Mouse (Mus musculus) kidney, postnatal 0 days (tissue): ENCODE measurements at regions not wholly inside any gene's neighbourhood (a gene's known extent, or its start where the extent isn't known, plus 50 kb on each side); places are given as distances from the start of the nearest gene placed in this dataset.
A peak's percentile ranks its signal among the peaks of the same experiment; 100 is the strongest.

Experiments
- ATAC-seq: fragments of 200-750 bp; cut with Nextera tagmentation; replicated peaks from 2 replicates; pipeline ENCODE4 v1.8.0; 2017; ENCODE audit warnings: low read depth, moderate number of reproducible peaks, moderate TSS enrichment, moderate library complexity; ENCODE audit not compliant: low FRiP score
- DNase-seq: peaks from one replicate; pipeline ENCODE4 v3.0.0-alpha.2; 2016; ENCODE audit warnings: low spot score
- H3K27ac ChIP-seq: fragments of 300-500 bp; sonication (generic); 2 replicates; pipeline ENCODE4 v1.5.1; 2014; ENCODE audit warnings: mild to moderate bottlenecking
- H3K27me3 ChIP-seq: fragments of 300-500 bp; sonication (generic); 2 replicates; pipeline ENCODE4 v1.6.1; 2014; ENCODE audit warnings: low read length, mixed read lengths; ENCODE audit not compliant: insufficient read depth
- H3K36me3 ChIP-seq: fragments of 300-500 bp; sonication (generic); 2 replicates; pipeline ENCODE4 v1.6.1; 2014; ENCODE audit warnings: low read length, mixed read lengths; ENCODE audit not compliant: insufficient read depth
- H3K4me1 ChIP-seq: fragments of 300-500 bp; sonication (generic); replicated peaks from 2 replicates; pipeline ENCODE4 v1.6.1; 2014; ENCODE audit warnings: antibody characterized with exemption, low read length, mixed read lengths; ENCODE audit not compliant: insufficient read depth
- H3K4me2 ChIP-seq: fragments of 300-500 bp; sonication (generic); 2 replicates; pipeline ENCODE4 v1.6.1; 2014; ENCODE audit warnings: mild to moderate bottlenecking, low read length, moderate library complexity, mixed read lengths
- H3K4me3 ChIP-seq: fragments of 300-500 bp; sonication (generic); replicated peaks from 2 replicates; pipeline ENCODE4 v1.5.1; 2014; ENCODE audit warnings: low read depth, low read length
- H3K9ac ChIP-seq: fragments of 300-500 bp; sonication (generic); 2 replicates; pipeline ENCODE4 v1.6.1; 2014; ENCODE audit warnings: low read depth, low read length
- H3K9me3 ChIP-seq: fragments of 300-500 bp; sonication (generic); replicated peaks from 2 replicates; pipeline ENCODE4 v1.6.1; 2016; ENCODE audit warnings: low read length, inconsistent platforms, mixed read lengths
- CTCF ChIP-seq: IDR thresholded peaks from 2 replicates; pipeline ENCODE4 v1.5.1; 2016; ENCODE audit warnings: antibody characterized with exemption, low read depth, mild to moderate bottlenecking, moderate library complexity
- WGBS: fragments of 180-500 bp; shearing (Covaris S2); extraction: QIAGEN DNeasy Blood & Tissue Kit; methylation state at CpG from one replicate; pipeline ENCODE4 v1.1.7; 2014; 5-methylcytosine and 5-hydroxymethylcytosine counted together

DNA sequence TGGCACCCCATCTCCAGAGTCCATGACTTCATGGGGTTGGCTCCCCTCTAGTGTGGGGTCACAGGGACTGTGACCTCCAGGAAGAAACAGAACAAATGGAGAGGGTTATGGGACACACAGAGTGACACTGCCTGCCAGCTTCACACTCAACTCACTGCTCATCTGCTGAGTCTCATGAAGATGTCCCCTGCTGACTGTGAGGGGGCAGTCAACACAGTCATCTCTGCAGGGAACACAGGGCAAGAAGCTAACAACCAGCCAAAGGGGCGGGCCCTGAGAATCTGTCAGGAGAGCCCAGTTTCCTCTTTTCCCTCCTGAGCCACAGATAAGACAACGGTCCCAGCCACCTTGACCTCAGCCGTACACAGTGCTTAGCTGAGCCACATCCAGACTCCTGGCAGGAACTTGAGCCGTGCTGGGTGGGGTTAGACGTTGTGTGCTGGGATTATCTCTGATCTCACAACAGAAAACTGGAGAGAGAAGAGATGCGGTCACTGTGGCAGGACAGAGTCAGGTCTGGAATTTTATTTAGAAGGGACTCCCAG lies 294.6 kb downstream of the Ajap1 start:
- DNase-seq (no peak), ATAC-seq (no peak; the same call in 1 of the 2 replicates)
- Histone ChIP-seq H3K36me3 (no peaks in the 10 kb centered on the region), H3K27me3 (no peaks in the 10 kb centered on the region), H3K27ac (no peak overlapping the region), H3K4me1 (no peaks in the 10 kb centered on the region), H3K9me3 (no peaks in the 10 kb centered on the region), H3K9ac (no peak overlapping the region), H3K4me3 (no peak overlapping the region), H3K4me2 (no peak overlapping the region)
- no peak for TF ChIP-seq CTCF
- WGBS: 2% methylated on average over 6 of the region's 6 CpGs

DNA sequence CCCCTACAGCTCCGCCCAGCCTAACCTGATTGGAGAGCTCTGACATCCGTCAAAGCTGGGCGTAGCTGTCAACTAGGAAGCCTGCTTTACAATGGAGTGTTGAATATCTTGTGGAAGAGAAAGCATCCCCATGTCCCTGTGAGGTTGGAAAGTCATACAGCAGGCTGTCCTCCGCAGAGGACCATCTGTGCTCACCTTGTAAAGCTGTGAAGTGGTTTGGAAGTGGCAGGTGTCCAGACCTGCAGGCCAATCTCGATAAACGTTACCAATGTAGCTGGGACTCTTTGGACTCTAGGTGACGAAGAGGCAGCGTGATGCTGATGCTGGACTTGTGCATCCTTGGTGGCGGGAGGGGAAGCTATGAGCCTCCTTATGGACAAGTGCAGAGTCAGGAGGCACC lies 305.1 kb downstream of the Ajap1 start:
- Histone ChIP-seq H3K9me3 (no peaks in the 10 kb centered on the region), H3K36me3 (no peaks in the 10 kb centered on the region), H3K27me3 (no peaks in the 10 kb centered on the region), H3K4me1 (no peaks in the 10 kb centered on the region), H3K4me2 (no peak overlapping the region), H3K9ac (no peak overlapping the region), H3K4me3 (no peak overlapping the region), H3K27ac (no peak overlapping the region)
- no peak for ATAC-seq
- WGBS: 94% methylated on average over 9 of the region's 9 CpGs
- no peak for TF ChIP-seq CTCF
- no peak for DNase-seq

DNA sequence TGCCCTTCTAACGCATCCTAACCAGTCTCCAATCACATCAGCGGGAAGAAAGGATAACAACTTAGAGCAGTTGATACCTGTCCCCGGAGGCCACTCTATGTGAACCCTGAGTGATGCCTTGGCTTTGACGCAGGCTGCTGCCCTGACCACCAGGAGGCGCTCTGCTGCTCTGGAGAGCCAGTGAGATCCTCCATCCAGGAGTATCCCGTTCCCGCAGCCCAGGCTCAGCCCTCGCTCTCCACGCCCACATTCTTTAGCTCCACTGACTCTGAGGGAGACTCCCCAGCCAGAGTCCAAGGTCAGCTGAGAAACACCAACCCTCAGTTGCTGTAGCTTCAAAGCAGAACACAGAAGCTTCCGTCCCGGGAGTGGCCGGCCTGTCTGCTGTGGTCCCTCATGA lies 307.0 kb downstream of the Ajap1 start:
- Histone ChIP-seq H3K36me3 (no peaks in the 10 kb centered on the region), H3K4me1 (no peaks in the 10 kb centered on the region), H3K9me3 (no peaks in the 10 kb centered on the region), H3K4me2 (no peak overlapping the region), H3K9ac (no peak overlapping the region), H3K27ac (no peak overlapping the region), H3K27me3 (no peaks in the 10 kb centered on the region), H3K4me3 (no peak overlapping the region)
- WGBS: 3% methylated on average over 12 of the region's 12 CpGs
- ATAC-seq (peak; percentile 91), DNase-seq (peak; percentile 96)
- peak; percentile 90 for TF ChIP-seq CTCF

DNA sequence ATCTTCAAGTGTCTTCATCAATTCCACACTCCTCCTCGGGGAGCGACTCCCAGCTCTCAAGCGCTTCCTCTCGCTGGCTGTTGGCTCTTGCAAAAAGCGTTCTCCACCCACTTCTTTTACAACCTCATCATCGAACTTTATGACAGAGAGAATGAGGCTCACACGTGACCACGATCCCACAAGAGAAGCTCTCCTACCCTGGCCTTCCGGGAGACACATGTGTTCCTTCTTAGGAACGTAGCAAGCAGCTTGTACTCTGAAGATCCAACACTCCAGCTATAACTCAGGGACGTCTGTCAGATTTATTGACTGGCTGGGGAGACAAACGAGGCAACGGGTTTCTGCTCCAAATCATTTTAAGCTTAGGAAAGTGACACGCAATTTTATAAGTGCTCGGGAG lies 307.5 kb downstream of the Ajap1 start:
- no peaks in the 10 kb centered on the region for H3K36me3 ChIP-seq
- ATAC-seq: no peak
- no peaks in the 10 kb centered on the region for H3K27me3 ChIP-seq
- peak; percentile 65 for DNase-seq
- H3K27ac ChIP-seq: no peak overlapping the region
- no peak overlapping the region for H3K9ac ChIP-seq
- no peak for TF ChIP-seq CTCF
- H3K4me3 ChIP-seq: no peak overlapping the region
- 20% methylated on average over 15 of the region's 15 CpGs for WGBS
- H3K4me2 ChIP-seq: no peak overlapping the region
- H3K4me1 ChIP-seq: no peaks in the 10 kb centered on the region
- no peaks in the 10 kb centered on the region for H3K9me3 ChIP-seq

DNA sequence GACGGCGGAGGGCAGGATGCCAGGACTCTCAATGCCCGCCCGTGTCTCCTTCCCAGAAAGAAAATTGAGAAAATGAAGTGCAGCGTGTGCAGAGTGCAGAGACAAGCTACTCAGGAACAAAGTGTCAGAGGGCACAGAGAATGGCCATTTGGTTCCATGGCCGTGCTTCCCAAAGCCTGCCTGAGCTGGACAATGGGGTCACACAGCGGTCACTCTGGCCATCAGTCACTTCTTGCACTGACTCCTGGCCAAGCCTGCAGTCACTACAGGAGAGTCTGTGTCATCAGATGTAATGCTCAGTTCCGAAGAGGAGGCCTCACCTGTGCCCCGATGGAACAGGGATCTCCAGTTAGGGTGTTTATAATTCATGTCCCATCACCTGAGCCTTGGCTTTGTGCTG lies 312.6 kb downstream of the Ajap1 start:
- TF ChIP-seq CTCF: no peak
- WGBS: 39% methylated on average over 9 of the region's 9 CpGs
- H3K27ac ChIP-seq: no peak overlapping the region
- no peak overlapping the region for H3K9ac ChIP-seq
- no peaks in the 10 kb centered on the region for H3K27me3 ChIP-seq
- H3K4me2 ChIP-seq: no peak overlapping the region
- ATAC-seq: no peak
- no peak overlapping the region for H3K4me3 ChIP-seq
- no peaks in the 10 kb centered on the region for H3K9me3 ChIP-seq
- no peaks in the 10 kb centered on the region for H3K36me3 ChIP-seq
- no peak for DNase-seq
- H3K4me1 ChIP-seq: peaks cover 4% of the 10 kb centered on the region; the same call in 1 of the 2 replicates

- TF ChIP-seq CTCF: no peak
- no peak overlapping the region for H3K9ac ChIP-seq
Measured at GRCm38 (mm10) chr4:153164810-153165209, 317.8 kb downstream of the Ajap1 start.

GRCm38 (mm10) chr4:153160115-153160514 lies 322.5 kb downstream of the Ajap1 start:
- Histone ChIP-seq H3K4me2 (no peak overlapping the region), H3K4me1 (no peaks in the 10 kb centered on the region), H3K36me3 (no peaks in the 10 kb centered on the region), H3K27ac (no peak overlapping the region), H3K9ac (no peak overlapping the region), H3K4me3 (no peak overlapping the region), H3K9me3 (no peaks in the 10 kb centered on the region; the same call in 1 of the 2 replicates), H3K27me3 (no peaks in the 10 kb centered on the region)
- TF ChIP-seq CTCF: peak; percentile 43; the same call in 1 of the 2 replicates
- 93% methylated on average over 3 of the region's 3 CpGs for WGBS
- DNase-seq (no peak), ATAC-seq (no peak)

More at GRCm38 (mm10) chr4:153164810-153165209, 317.8 kb downstream of the Ajap1 start:
- DNase-seq (no peak), ATAC-seq (no peak)
- no peak overlapping the region for H3K4me3 ChIP-seq
- H3K36me3 ChIP-seq: no peaks in the 10 kb centered on the region
- H3K27me3 ChIP-seq: no peaks in the 10 kb centered on the region
- no peak overlapping the region for H3K4me2 ChIP-seq
- peaks cover 4% of the 10 kb centered on the region; the same call in 1 of the 2 replicates for H3K4me1 ChIP-seq
- 86% methylated on average over 10 of the region's 10 CpGs for WGBS
- no peak overlapping the region for H3K27ac ChIP-seq
- no peaks in the 10 kb centered on the region for H3K9me3 ChIP-seq
